Mouse (Mus musculus) forebrain, embryonic 11.5 days (tissue): ENCODE results near the gene Cdipt. TPM values are rescaled to one million over a fixed set of nuclear protein-coding genes. Genes with fewer than 3 reads are reported as not detected.

ENCODE experiments used
- ATAC-seq: fragments of 200-750 bp; cut with Nextera tagmentation; replicated peaks from 2 replicates; pipeline ENCODE4 v1.8.0; 2017; ENCODE audit warnings: moderate TSS enrichment; ENCODE audit not compliant: low FRiP score
- DNase-seq: peaks from one replicate; pipeline ENCODE4 v3.0.0-alpha.2; 2017; ENCODE audit warnings: low spot score
- H3K27ac ChIP-seq: fragments of 300-500 bp; sonication (generic); 2 replicates; pipeline ENCODE4 v1.5.1; 2014; ENCODE audit warnings: low read depth, low read length
- H3K27me3 ChIP-seq: fragments of 300-500 bp; sonication (generic); 2 replicates; pipeline ENCODE4 v1.6.1; 2014; ENCODE audit warnings: mild to moderate bottlenecking, low read length, mixed read lengths; ENCODE audit not compliant: control insufficient read depth, insufficient read depth
- H3K36me3 ChIP-seq: fragments of 300-500 bp; sonication (generic); 2 replicates; pipeline ENCODE4 v1.6.1; 2014; ENCODE audit warnings: mild to moderate bottlenecking, low read length, moderate library complexity, mixed read lengths; ENCODE audit not compliant: control insufficient read depth, insufficient read depth
- H3K4me1 ChIP-seq: fragments of 300-500 bp; sonication (generic); replicated peaks from 2 replicates; pipeline ENCODE4 v1.6.1; 2014; ENCODE audit warnings: low read length, mixed read lengths; ENCODE audit not compliant: control insufficient read depth, insufficient read depth
- H3K4me2 ChIP-seq: fragments of 300-500 bp; sonication (generic); 2 replicates; pipeline ENCODE4 v1.6.1; 2014; ENCODE audit warnings: low read depth, mild to moderate bottlenecking, low read length, moderate library complexity, mixed read lengths; ENCODE audit not compliant: severe bottlenecking
- H3K4me3 ChIP-seq: fragments of 300-500 bp; sonication (generic); 2 replicates; pipeline ENCODE4 v1.5.1; 2014; ENCODE audit warnings: low read depth, low read length
- H3K9ac ChIP-seq: fragments of 300-500 bp; sonication (generic); 2 replicates; pipeline ENCODE4 v1.6.1; 2014; ENCODE audit warnings: low read length
- H3K9me3 ChIP-seq: fragments of 300-500 bp; sonication (generic); 2 replicates; pipeline ENCODE4 v1.6.1; 2016; ENCODE audit warnings: low read length, mixed read lengths; ENCODE audit not compliant: control insufficient read depth
- WGBS: fragments of 180-500 bp; shearing (Covaris S2); extraction: QIAGEN DNeasy Blood & Tissue Kit; methylation state at CpG from one replicate; pipeline ENCODE4 v1.1.7; 2014; 5-methylcytosine and 5-hydroxymethylcytosine counted together
- polyA plus RNA-seq: library from polyadenylated mRNA; unstranded; fragments of >200 nt; fragmentation: Nextera tagmentation; extraction: Ambion mirVana; gene quantifications from 2 replicates; pipeline ENCODE4 v1.2.1, GENCODE M21; 2014

Cdipt gene
- polyA plus RNA-seq, 1 experiment from 2014 or later, result 68.0 TPM

DNA sequence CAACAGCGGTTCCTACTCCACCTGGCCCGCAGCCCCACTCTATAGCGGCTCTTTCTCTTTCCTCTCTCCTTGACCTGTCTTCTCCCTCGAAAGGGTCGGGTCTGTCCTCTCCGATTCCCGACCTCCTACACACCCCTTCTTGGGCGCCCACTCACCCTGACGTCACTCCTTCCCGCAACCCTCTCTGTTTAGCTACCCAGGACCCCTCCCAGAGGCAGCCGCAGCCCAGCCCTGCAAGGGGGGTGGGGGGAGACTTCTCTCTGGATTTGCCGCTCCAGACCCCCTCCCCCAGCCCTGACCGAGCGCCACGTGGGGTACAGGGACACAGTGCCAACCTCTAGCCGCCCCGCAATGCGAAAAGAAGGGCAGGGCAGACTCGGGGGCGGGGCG lies 26.3 kb upstream of the Cdipt start, which contains the start of gene Asphd1:
Gene Asphd1 (minus strand): TSS at position 180 of the 390 bp plus-strand sequence.
- no peak for DNase-seq
- 0 out of 2 replicates have a peak within 1 kb of the TSS, but pooled peaks have one; percentile 0 for H3K27ac ChIP-seq
- H3K4me3 ChIP-seq, result peak within 1 kb of the TSS; percentile 38
- 0% methylated on average over 21 of the region's 21 CpGs for WGBS
- ATAC-seq, result peak; percentile 69
- H3K27me3 ChIP-seq, result peaks cover 20% of the 10 kb centered on the region
- peak within 1 kb of the TSS; percentile 92 for H3K4me2 ChIP-seq
- H3K9ac ChIP-seq, result peak within 1 kb of the TSS; percentile 44
- no peaks in the 10 kb centered on the region for H3K9me3 ChIP-seq
- peaks cover 7% of the 10 kb centered on the region; the same call in 1 of the 2 replicates for H3K4me1 ChIP-seq
- peaks cover 3% of the 10 kb centered on the region; the same call in 1 of the 2 replicates for H3K36me3 ChIP-seq

DNA sequence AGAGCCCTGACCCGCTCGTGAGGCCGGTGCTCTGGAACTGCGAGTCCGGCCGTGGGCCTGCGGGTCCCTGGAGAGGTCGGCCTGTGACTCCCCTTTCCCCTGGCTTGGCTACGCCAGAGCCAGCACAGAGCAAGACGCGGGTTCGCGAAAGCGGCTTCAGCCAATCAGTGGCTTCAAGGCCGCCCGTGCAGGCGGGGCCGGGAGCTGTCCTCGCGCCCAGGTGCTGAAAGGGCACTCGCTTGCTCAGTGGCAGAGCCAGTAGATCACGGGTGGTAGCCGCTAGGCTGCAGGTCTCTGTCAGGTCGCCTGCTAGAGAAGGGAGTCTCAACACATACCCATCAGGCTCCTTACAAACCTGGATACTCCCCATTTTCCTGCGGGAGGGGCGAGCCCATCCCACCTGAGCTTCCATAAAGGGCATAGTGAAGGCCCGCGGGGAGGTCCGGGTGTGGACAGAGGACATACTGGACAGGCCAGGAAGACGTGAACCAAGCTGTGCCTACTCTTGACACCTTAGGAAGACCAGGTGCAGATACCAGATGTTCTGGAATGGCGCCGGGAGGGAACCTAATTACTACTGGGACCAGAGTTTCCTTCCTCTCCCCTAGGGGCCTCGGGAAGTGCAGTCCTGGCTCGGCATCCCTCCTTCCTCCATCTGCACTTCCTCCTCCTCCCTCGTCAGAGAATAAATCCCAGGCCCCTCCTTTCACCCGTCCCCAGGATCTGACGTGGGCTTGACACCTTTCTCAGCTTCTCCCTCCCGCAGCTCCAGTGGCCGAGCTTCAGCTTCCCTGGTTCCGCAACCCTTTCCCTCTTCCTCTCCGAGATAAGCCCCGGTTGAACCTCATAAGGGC lies 25.7 kb upstream of the Cdipt start, which contains the start of gene Sez6l2:
Gene Sez6l2 (plus strand): TSS at position 771 of the 854 bp plus-strand sequence.
- Histone ChIP-seq H3K27me3 (peaks cover 20% of the 10 kb centered on the region), H3K36me3 (peaks cover 2% of the 10 kb centered on the region; the same call in 1 of the 2 replicates), H3K9ac (peak within 1 kb of the TSS; percentile 44), H3K4me2 (peak within 1 kb of the TSS; percentile 92), H3K4me1 (peaks cover 7% of the 10 kb centered on the region; the same call in 1 of the 2 replicates), H3K4me3 (peak within 1 kb of the TSS; percentile 38), H3K9me3 (no peaks in the 10 kb centered on the region), H3K27ac (0 out of 2 replicates have a peak within 1 kb of the TSS, but pooled peaks have one; percentile 0)
- ATAC-seq (peak; percentile 90), DNase-seq (peak; percentile 95)
- under 1% methylated on average over 42 of the region's 42 CpGs for WGBS

- DNase-seq, result no peak
- Histone ChIP-seq H3K27me3 (peaks cover 20% of the 10 kb centered on the region), H3K9ac (peak overlapping the region; percentile 16; the same call in 1 of the 2 replicates)
Measured at GRCm38 (mm10) chr7:126950647-126951615, 24.8 kb upstream of the Cdipt start.

DNA sequence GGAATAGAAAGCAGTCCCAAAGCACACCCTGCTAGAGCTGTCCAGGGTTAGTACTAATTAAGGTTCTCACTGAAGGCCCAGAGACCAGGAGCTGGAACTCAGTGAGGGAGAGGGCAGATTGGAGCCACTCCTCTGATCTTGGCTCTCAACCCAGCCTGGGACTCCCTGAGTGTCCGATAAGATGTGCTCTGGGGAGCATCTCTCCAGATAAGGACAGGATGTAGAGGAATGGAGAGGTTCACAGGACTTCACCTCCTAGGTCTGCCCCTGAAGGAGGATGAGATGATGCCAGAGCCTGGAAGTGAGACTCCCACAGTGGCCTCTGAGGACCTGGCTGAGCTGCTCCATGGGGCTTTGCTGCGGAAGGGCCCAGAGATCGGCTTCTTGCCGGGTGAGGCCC lies 24.0 kb upstream of the Cdipt start:
- ATAC-seq (no peak), DNase-seq (no peak)
- Histone ChIP-seq H3K36me3 (no peaks in the 10 kb centered on the region), H3K4me1 (peaks cover 7% of the 10 kb centered on the region; the same call in 1 of the 2 replicates), H3K4me2 (peak overlapping the region; percentile 26; the same call in 1 of the 2 replicates), H3K4me3 (peak overlapping the region; percentile 3; the same call in 1 of the 2 replicates), H3K27me3 (peaks cover 20% of the 10 kb centered on the region), H3K9ac (no peak overlapping the region), H3K9me3 (no peaks in the 10 kb centered on the region), H3K27ac (no peak overlapping the region)
- WGBS, result 18% methylated on average over 4 of the region's 4 CpGs

More at GRCm38 (mm10) chr7:126950647-126951615, 24.8 kb upstream of the Cdipt start:
- Histone ChIP-seq H3K4me2 (peak overlapping the region; percentile 92), H3K4me3 (peak overlapping the region; percentile 38), H3K9me3 (no peaks in the 10 kb centered on the region), H3K27ac (no peak overlapping the region), H3K36me3 (no peaks in the 10 kb centered on the region), H3K4me1 (peaks cover 7% of the 10 kb centered on the region; the same call in 1 of the 2 replicates)
- WGBS, result 3% methylated on average over 26 of the region's 26 CpGs
- no peak for ATAC-seq

DNA sequence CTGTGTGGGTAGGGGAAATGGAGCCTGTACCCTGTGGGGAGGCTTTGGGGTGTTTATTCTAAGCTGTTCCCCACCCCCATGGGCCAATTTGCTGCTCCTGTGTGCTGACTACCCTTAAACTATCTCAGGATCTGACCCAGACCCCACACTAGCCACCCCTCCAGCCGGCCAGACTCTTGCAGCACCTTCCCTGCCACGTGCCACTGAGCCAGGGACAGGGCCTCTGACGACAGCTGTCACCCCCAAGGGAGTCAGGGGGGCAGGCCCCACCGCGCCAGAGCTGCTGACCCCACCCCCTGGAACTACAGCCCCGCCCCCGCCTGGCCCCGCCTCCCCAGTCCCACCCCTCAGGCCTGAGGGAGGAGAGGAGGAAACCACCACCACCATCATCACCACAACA lies 23.1 kb upstream of the Cdipt start:
- Histone ChIP-seq H3K4me1 (peaks cover 7% of the 10 kb centered on the region; the same call in 1 of the 2 replicates), H3K4me2 (no peak overlapping the region), H3K27ac (no peak overlapping the region), H3K4me3 (no peak overlapping the region), H3K36me3 (no peaks in the 10 kb centered on the region), H3K9ac (no peak overlapping the region), H3K27me3 (peaks cover 20% of the 10 kb centered on the region), H3K9me3 (no peaks in the 10 kb centered on the region)
- DNase-seq (no peak), ATAC-seq (no peak)
- WGBS, result 3% methylated on average over 8 of the region's 8 CpGs

DNA sequence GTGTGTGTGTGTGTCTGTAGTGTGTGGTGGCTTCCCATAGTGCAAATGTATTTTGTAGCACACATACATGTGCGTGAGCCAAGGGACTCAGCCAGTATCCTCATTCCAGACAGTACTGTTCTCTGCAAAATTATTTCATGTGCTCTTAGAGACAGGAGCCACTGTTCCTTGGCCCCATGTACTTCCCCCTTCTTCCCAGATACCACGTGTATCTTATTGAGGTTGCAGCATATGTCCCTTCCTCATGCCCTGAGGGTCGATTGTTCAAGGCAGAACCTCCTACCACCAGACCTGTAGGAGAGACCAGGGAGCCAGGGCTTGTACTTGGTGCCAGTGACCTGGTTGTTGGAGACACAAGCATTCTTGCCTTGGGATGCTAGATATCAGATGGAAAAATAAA lies 20.6 kb upstream of the Cdipt start:
- WGBS, result 62% methylated on average over 3 of the region's 3 CpGs
- ATAC-seq (no peak), DNase-seq (no peak)
- Histone ChIP-seq H3K4me1 (peaks cover 6% of the 10 kb centered on the region; the same call in 1 of the 2 replicates), H3K9ac (no peak overlapping the region), H3K4me2 (no peak overlapping the region), H3K27ac (no peak overlapping the region), H3K27me3 (peaks cover 17% of the 10 kb centered on the region), H3K9me3 (no peaks in the 10 kb centered on the region), H3K36me3 (no peaks in the 10 kb centered on the region), H3K4me3 (no peak overlapping the region)

DNA sequence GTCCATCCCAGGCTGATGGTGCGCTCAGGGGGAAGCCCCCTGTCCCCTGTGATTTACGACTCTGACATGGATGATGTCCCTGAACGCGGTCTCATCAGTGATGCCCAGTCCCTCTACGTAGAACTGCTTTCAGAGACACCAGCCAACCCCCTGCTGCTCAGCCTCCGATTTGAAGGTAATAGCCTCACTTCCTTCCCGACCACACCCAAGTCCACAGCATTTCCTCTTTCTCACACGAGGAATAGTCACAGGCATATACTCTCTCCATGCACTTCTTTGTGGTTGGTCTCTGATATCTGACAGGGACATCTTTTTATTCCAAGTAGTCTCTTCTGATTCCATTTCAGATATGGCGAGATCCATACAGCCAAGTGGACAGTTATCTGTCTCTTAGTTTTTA lies 15.9 kb upstream of the Cdipt start:
- WGBS, result 83% methylated on average over 9 of the region's 9 CpGs
- Histone ChIP-seq H3K36me3 (no peaks in the 10 kb centered on the region), H3K27me3 (peaks cover 8% of the 10 kb centered on the region), H3K4me3 (no peak overlapping the region), H3K4me2 (no peak overlapping the region), H3K9ac (no peak overlapping the region), H3K27ac (no peak overlapping the region), H3K9me3 (no peaks in the 10 kb centered on the region), H3K4me1 (no peaks in the 10 kb centered on the region)
- DNase-seq (no peak), ATAC-seq (no peak)

GRCm38 (mm10) chr7:126961095-126961494 lies 14.6 kb upstream of the Cdipt start:
- Histone ChIP-seq H3K9ac (no peak overlapping the region), H3K4me2 (no peak overlapping the region), H3K36me3 (no peaks in the 10 kb centered on the region), H3K9me3 (no peaks in the 10 kb centered on the region), H3K4me1 (no peaks in the 10 kb centered on the region), H3K27ac (no peak overlapping the region), H3K27me3 (peaks cover 8% of the 10 kb centered on the region), H3K4me3 (no peak overlapping the region)
- DNase-seq (no peak), ATAC-seq (no peak)
- 86% methylated on average over 5 of the region's 5 CpGs for WGBS
